Mouse (Mus musculus): ENCODE results near the gene Dis3. TPM values are rescaled to one million over a fixed set of nuclear protein-coding genes. Genes with fewer than 3 reads are reported as not detected.

Gene Dis3
- 10 to 100 TPM in 1 of 2 experiments, 1 to 10 TPM in 1; 9.3 to 12.3 TPM for total RNA-seq (2021)

DNA sequence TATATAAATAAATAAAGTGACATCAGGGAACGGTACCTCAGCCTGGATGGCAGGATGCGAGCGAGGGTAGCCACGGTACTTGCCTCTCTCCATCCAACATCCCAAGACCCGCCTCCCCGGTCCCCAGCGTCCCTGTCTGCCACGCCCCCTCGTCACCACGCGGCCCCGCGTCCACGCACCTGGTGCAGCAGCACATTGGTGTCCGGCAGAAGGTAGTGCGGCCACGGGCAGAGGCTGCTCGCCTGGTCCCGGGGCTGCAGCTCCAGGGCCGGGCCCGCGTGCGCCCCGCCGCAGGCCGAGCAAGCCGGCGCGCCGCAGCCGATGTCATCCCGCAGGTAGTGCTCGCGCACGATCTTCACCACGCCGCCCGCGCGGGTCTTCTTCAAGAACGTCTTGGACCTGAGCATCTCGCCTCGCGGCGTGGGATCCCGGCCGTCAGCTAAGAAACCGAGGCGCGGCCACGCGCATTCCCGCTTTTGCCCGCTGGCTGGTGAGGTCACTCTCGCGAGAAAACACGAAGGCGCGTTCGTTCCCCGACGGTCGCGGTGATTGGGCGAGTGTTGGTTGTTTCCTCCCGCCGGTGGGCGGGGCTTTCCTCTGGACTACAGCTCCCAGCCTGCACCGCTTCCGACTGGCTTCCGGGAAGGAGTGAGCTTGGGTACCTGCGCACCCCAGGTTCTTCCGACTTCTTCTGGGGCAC lies at the start of gene Dis3, which contains the start of gene Pibf1:
Gene Dis3, minus strand, starts transcription at position 504 of the 700 bp plus-strand sequence.
Gene Pibf1, plus strand, starts transcription at position 158 of the 700 bp plus-strand sequence.
- peak; percentile 98 to 99 for DNase-seq
- intact Hi-C loops (cut with DNase I): loop anchor here (5.0 kb wide), 1 partner anchor 52 kb away; the partner anchor contains the start of genes Bora and Mzt1

DNA sequence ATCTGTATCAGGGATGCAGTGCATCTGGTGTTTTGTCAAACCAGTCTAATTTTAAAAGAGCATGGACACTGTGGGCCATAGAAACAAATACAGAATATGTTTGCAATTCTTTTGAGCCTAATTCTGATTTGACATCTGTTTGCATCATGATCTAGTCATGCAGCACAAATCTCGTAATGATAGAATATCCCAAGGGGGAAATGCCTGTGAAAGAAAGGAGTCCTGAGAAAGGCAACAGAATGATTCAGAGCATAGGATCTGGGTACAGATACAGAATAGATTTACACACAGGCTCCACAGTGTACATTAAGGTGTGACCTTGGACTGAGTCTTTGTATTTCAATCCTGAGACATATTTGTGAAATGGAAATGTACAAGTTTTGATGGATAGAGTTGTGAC lies 47.3 kb upstream of the Dis3 start:
- DNase-seq: no peak
- intact Hi-C loops (cut with DNase I): no loop called here

DNA sequence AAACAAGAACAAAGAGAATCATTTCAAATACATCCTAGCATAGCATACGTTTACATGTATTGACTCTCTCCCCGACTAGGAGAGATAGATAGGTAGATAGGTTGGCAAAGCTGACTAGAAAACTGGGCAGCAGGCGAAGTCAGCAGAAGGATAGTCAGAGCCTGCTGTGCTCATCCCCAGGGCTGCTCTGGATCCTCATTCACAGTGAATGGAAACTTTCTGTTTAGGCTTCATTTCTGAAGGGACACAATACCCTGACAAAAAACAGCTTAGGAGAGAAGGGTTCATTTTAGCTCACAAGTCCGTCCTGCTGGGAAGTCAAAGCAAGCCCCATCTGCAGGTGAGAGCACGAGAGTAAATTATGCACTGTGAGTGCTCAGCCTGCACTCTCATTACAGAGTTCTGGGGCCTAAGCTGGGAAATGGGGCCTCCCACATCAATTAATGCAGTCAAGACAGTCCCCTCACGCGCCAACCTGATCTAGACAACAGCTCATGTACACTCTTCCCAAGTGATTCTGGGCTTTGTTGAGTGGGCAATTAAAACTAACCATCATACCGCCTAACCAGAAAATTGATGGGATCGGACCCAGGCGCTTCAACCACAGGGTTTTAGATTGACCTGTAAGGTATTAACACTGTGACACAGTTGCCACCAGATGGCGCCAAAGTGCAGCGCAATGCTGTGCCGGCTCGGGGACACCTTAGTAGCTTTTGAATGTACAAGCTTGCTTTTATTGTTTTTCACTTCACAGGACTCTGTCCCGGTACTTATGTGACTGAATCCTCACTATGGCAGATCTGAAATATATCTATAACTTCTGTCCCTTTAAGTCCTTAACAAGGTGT lies 42.4 kb upstream of the Dis3 start:
- intact Hi-C loops (cut with DNase I): loop anchor here (1.0 to 5.0 kb wide), 3 partner anchors 80 to 752 kb away; partner anchors contain the start of gene Klf5
- peak; percentile 71 to 85 for DNase-seq

DNA sequence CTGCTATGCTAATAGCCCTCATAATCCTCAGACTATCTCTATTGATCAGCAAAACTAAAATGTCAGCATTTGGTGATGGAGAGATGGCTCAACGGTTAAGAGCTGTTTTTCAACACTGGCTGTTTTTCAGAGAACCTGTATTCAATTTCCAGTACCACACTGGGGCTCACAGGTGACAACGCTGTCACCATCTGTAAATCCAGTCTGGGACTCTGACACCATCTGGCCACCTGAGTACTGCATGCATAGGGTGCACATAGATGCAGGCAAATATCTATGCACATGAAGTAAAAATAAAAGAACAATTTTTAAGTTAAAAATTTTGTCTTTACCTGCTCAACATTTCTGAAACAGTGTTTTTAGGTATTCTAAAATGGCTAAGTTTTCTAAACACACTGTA lies 40.5 kb upstream of the Dis3 start:
- intact Hi-C loops (cut with DNase I): loop anchor here (5.0 kb wide), 2 partner anchors 82 to 157 kb away; partner anchors contain the start of gene Klf5
- no peak for DNase-seq

DNA sequence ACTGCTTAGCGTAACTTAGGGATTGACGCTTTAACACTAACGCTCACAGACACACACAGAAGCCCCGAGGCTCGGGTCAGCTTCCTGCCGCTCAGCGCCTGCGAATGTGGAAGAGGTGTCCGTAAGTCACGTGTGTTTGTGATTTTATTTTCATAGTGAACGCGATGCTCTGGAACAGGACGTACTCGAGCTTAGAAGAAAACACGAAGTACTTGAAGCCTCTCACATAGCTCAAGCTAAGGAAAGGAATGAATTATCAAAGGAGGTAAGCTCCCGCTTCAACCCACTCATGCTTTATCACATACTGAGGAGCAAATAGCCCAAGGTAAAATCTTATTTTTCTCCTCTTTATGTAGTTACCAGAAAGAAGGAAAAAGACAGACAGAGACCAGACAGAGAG lies 36.7 kb upstream of the Dis3 start:
- no peak for DNase-seq
- intact Hi-C loops (cut with DNase I): no loop called here

DNA sequence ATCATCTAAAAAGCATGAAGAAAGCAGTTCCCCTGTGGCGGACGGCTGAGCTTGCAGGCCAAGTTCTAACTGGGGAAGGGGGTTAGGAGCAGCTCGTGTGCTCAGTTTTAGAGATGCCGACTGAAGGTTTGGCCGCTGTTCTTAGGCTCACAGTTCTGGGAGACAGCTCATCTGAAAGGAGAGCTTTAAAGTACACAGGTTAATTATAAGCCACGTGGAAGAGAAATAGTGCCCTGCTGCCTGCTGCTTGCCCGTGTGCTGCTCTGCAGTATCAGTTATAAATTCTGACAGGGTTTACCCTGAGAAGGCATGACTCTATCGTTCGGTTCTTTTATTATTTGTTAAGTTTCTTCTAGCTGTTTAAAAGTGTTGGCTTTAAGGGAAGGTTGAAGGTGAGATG lies 36.2 kb upstream of the Dis3 start:
- intact Hi-C loops (cut with DNase I): no loop called here
- no peak for DNase-seq

DNA sequence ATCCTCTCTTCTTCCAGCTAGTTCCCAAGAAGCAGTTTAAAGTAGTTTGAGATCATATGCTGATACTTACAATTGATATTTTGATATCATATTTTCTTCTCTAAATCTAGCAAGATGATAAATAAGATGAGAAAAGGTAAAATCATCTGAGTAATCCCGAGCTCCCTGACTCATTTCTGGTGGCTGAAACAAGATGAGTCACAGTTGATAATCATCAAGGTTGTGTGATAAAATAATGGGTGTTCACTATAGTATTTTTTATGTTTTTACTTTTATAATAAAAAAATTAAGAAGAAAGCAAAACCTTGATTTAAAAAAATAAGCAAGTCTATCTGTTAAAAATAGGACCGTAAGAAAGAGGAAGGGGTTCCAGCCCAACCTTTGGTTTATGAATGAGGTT lies 34.5 kb upstream of the Dis3 start:
- intact Hi-C loops (cut with DNase I): no loop called here
- DNase-seq: no peak

DNA sequence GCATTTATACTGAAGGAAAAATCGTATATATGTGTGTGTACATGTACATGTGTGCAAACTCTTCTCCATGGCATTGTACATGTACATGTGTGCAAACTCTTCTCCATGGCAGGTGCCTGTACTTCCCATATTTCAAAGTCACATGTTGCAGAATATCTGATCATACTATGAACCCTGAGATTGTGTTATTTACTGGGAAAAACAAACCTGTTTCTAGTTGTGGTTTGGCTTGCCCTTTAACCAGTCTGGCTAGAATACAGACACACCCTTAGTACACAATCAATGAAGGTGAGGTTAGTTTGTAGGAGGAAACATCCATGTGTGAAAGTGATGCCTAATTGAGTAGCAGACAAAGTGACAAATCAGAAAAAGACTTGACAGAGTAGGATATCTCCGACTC lies 29.5 kb upstream of the Dis3 start:
- DNase-seq: no peak
- intact Hi-C loops (cut with DNase I): no loop called here

DNA sequence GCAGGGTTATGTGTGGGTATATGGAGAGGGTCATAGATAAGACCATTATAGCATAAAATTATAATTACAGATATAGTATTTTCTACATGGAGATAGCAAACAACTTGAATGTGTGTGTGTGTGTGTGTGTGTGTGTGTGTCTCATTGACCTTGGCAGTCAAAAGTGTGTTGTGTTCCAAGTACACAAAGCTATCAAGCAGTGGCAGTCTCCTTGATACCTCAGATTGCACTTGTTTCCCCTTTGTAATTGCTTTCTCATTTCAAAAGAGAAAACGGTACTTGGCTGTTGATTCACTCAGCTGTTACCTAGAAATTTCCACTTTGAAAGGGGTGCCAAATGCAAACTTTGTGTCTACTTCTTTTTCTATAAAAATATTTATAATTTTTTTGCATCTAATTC lies 27.9 kb upstream of the Dis3 start:
- intact Hi-C loops (cut with DNase I): no loop called here
- no peak for DNase-seq

DNA sequence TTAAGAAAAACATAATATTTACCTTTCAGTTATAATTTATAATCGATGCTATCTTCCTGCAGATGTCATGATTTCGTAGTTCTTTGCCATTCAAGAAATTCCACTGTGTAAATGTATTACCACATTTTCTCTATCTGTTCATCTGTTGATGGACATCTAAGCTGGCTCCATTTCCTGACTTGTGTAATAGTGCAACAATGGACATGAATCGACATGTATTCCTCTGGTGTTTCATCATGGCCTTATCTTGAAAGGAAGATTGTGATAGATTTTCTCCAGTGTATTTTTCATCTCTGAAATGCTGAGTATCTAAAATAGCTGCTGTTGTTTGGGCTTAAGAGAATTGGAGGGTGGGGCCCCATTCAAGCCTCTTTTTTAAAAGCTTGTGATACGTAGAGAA lies 27.1 kb upstream of the Dis3 start:
- intact Hi-C loops (cut with DNase I): no loop called here
- no peak for DNase-seq

DNA sequence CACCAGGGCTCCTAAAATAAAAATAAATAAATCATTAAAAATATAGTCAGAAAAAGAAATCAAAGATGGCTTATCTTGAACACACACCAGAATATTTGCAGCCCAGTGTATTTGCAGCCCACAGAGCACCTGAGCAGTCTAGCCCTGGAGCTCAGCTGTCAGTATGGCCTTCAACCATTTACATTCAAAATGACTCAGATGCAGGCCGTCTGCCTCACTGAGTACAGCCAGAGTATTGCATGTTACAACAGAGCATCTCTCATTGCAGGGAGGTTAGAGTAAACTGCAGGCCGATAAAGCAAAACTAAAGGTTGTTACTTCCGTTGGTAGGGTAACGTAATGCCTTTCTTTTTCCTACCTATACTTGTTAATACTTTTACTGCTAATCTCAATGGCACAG lies 24.5 kb upstream of the Dis3 start:
- DNase-seq: no peak
- intact Hi-C loops (cut with DNase I): no loop called here

DNA sequence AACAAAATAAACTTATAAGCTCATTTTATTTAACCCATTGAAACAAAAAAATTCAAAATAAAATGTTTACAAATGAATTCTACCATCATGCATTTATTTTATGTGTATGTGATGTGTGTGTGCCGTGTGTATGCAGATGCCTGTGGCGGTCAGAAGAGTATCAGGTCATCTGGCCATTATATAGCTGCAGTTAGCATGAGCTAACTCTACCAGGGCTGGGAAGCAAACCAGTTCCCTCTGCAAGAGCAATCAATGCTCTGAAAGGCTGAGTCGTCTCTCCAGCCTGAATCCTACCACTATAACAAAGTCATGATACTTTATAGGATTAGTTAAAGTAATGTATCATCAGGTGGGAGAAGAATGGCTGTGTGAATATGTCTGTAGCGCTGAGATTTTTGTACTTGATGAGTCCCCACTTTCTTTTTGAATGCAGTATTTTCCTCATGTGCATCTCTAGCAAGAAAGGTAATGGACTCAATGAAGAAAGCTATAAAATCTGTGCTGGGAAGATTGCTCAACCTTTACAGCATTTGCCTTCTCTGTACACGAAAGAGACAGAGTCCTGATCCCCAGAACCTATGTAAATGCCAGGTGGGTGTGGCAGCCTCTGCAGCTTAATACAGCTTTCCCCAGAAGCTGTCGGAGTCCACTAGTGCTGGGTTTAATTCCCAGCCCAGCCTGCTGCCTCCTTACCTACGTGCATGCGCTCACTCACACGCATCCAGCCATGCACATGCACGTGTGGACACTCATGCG lies 22.2 kb upstream of the Dis3 start:
- no peak for DNase-seq
- intact Hi-C loops (cut with DNase I): no loop called here

DNA sequence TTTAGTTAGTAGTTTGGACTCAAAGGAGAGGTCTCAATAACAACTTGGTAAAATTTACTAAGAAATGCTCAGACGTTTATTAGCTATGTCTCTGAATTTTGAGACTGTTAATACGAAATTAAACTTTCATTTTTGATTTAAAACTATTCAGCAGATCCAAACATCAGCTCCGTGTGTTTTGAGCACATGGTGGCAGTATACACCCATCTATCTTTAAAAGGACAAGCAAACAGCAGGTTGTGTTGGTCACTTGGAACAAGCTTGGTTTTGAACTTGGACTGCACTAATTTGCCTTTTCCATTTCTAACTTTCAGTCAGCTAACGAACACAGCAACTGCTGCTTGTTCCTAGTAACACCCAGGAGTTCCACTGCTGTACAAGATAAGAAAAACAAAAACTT lies 18.0 kb upstream of the Dis3 start:
- intact Hi-C loops (cut with DNase I): no loop called here
- DNase-seq: no peak

DNA sequence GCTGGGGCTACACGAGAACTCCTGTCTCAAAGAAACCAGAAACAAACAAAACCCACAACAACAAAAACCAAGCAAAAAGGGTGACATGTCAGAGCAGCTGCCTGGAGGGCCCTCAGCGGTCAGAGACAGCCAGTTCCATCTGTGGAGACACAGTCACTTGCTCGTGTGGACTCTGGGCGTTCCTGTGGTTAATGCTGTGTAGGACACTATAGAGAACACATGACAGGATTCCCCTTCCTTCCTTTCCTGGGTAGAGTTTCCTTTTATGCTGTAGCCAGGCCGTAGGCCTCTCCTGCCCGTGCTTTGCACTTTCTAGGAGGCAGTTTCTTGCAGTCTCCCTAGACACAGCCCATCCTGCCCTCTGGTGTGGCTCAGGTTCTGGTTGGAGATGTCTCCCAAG lies 9.2 kb upstream of the Dis3 start:
- no peak for DNase-seq
- intact Hi-C loops (cut with DNase I): no loop called here

DNA sequence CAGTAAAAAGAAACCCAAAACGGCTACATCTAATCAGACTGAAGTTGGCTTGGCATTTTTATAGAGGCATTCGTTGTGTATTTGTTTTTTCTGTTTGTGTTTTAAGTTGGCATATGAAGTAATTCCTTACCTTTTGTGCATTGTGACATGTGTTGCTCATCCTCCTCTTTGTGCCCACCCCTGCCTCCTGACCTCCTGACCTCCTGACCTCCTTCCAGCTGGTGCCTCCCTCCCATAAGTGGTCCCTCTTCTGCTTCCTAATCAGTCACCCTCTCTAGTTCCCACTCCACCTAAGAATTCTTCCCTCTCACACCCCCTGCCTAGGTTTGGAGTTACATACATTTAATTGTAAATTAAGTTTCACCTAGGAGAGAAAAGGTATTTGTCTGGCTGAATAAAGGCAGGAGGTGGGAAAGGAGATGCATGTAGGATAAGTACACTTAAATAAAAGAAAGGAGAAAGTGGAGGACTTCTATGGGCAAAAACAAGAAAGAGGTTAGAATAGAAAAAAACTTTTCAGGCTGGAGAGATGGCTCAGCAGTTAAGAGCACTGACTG lies 8.1 kb upstream of the Dis3 start:
- no peak for DNase-seq
- intact Hi-C loops (cut with DNase I): no loop called here

DNA sequence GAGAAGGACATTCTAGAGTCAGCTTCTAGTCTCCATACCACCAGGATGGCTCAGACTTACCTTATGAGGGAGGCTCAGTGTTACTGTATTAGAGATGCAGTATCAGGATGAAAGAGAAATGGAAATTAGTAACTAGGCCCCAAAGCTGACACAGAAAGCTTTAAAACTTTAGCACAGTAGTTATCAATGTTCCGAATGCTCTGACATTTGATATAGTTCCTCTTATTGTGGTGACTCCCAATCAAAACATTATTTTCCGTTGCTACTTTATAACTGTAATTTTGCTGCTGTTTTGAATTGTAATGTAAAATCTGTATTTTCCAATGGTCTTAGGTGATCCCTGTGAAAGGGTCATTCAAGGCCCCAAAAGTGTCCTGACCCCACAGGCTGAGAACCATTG lies 7.1 kb upstream of the Dis3 start:
- no peak for DNase-seq
- intact Hi-C loops (cut with DNase I): no loop called here

DNA sequence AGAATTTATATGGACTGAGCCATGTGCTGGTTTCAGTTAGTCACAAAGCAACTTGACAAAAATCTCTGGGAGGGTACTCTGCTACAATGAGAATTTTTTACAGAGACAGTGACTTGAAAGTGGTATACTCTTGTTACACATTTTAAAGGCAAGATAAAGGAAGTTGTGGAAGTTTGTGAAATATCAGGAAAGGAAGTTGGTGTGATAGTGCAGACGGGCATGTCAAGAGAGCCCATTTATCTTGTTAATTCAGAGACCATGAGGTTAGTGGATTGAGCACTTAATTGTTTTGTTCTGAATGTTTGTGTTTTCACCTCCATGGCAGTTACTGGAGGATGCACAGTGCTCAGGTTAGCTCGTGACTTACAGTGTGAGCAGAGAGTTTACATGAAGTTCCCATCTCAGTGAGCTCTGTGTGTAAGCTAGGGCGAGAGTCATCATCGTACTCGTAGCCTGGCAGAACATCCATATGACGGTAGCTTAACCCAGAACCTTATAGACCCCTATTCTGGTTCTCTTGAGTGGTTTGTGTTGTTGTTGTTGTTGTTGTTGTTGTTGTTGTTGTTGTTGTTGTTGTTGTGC lies 5.1 kb upstream of the Dis3 start:
- intact Hi-C loops (cut with DNase I): no loop called here
- DNase-seq: no peak

DNA sequence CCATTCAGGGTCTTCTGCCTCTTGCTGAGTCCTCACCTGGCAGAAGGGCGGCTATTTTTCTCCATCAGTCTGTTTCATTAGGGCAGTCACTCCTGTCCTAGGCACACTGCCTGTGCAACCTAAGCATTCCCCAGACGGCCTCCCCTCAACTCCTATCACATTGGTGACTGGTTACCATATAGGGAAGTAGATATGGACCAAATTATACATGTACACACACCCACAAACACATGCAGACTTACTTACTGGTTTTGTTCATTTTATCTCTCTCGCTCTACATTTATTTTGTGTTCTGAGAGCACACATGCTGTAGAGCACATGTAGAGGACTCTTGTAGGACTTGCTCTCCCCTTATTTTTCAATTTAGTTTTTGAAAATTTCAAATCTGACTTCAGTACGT lies 3.5 kb upstream of the Dis3 start:
- intact Hi-C loops (cut with DNase I): no loop called here
- no peak for DNase-seq

DNA sequence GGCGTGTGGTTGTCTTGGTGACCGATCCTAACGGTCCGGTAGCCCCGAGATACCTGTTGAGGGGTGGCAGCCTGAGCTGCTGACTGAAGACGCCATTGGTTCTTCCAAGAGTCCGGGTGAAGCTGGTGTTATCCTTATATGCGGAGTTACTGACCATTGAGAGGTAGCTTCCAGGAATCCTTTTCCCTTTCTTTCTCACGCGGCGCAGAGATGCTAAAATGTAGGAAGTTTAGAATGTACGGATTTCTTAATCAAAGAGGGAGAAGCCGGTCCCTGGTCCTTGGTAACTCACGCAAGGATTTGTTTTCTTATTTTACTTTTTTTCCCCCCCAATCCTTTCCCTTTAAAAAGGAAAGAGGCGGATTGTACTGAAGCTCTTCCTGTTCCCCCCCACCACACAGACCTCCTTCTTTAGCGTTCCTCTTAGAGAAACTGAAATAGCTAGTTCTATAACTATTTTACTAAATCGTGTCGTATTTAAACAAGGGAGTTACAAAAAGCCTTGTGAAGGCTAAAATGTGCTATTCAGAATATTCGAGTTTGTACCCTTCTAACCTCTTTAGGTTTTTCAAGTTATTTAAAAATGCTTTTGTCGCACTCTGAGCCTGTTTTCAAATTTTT lies 507 bp upstream of the Dis3 start:
- intact Hi-C loops (cut with DNase I): loop anchor here (5.0 kb wide), 1 partner anchor 53 kb away; the partner anchor contains the start of genes Bora and Mzt1
- no peak for DNase-seq

DNA sequence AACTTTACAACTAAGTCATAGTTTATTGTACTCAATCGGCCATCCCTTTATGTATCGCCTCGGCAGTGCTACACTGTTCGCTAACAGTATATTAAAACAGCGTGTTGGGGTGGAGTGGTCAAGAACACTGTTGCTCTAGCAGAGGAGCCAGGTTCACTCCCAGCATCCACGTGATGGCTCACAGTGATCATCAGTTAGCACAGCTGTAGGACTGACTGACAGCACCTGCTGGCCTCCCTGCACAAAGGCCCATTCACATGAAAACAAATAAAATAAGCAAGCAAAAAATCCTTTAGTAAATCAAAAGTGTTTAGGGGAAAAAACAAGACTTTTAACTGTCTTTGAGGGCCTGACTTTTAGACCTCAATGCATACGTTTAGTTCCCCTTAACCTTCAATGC lies 10.6 kb downstream of the Dis3 start:
- intact Hi-C loops (cut with DNase I): no loop called here
- DNase-seq: no peak

All from heart, postnatal 36 days (tissue).